Mouse (Mus musculus) heart, postnatal 25 days (tissue): ENCODE results near the gene Prdm4. TPM values are rescaled to one million over a fixed set of nuclear protein-coding genes. Genes with fewer than 3 reads are reported as not detected.

Experiments used
- DNase-seq: peaks from one replicate; pipeline ENCODE4 v3.0.0; 2022; ENCODE audit warnings: low spot score
- intact Hi-C: fragments of 180-260 bp; cut with DNase I; formaldehyde crosslinking; loops from one replicate; pipeline ENCODE4 v1.15.1; 2025
- total RNA-seq, 2 experiments: library from RNA; stranded (reverse); gene quantifications; 2 replicates each; pipeline ENCODE4 v1.2.3; 2021

Gene Prdm4
- total RNA-seq, 2 experiments from 2014 or later = 10.6 to 13.8 TPM

DNA sequence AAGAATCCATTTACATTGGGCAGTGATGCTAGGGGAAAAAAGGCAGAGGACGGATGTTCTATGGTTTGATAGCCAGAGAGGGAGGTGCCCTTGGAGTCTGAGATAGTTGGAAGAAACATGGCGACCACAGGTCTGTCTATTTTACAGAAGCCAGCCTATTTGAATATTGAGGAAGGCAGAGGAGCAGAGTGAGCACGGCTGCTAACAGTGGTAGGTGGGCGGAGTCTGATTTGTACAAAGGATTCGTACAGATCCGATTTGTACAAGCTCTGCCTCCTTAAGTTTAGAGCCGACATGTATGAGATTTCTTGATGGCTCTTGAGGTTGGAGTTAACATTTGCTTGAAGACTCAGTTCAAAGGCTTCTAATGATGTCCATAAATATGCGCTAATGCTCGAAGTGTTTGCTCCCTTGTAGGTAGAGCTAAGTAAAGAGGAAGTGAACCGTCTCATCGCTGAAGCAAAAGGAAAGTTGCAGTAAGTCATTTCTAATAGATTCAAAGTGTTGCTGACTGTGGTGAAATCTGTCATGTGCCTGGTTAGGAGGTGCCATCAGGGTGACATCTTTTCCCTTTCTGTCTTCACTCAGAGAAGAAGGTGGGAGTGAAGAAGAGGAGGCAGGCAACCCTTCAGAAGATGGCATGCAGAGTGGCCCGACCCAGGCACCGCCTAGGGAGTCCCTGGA is 42.9 kb downstream of the Prdm4 start:
- DNase-seq = no peak
- intact Hi-C loops = loop anchor here (2.0 to 5.0 kb wide), 2 partner anchors 43 to 81 kb away; partner anchors contain the start of gene Prdm4

DNA sequence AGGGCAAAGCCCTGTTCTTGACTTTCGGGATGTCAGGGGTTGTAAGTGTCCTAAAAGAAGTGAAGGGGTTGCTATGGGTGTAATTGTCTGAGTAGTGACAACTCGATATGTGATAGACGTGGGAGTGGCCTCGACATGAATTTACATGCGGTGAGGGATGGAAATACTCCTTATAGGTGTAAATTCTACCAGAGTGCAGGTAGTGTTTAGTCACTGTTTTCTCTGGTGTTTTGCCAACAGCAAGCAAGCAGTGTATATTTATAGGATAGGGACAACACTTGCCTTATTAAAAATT is 44.5 kb downstream of the Prdm4 start:
- no peak for DNase-seq
- intact Hi-C loops = loop anchor here (2.0 to 5.0 kb wide), 2 partner anchors 45 to 82 kb away; partner anchors contain the start of gene Prdm4

DNA sequence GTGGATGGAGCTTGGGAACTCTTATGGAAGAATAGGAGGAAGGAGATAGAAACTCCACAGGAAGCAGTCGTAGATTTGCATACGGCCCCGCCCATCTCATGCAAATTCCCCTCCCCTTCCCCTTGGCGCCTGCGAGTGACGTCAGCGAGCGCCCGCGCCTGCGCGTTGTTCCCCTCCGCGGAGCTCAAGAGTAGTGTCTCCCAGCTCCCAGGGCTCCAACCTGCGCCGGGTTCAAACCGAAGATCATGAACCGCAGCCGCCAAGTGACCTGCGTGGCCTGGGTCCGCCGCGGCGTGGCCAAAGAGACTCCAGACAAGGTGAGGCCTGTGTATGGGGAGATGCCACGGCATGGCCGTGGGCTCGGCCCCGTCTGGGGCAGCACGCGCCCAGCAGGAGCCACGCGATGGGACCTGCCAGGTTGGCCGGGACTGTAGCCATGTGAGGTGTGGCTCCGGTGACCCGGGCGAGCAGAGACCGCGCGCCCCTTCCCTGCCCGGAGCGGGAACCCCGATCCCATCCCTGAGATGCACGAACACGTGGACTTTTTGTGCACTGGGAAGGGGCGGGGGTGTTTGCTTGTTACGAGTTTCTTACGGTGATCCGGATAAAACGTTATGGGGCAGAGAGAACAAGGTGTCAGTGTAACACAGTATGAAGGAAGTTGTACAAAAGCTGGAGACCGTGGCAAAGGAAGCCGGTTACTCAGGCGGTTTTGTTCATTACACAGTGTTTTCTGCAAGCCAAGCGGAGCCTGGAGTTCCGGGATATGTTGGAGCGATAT is 45.1 kb downstream of the Prdm4 start:
- intact Hi-C loops = loop anchor here (2.0 to 5.0 kb wide), 2 partner anchors 45 to 83 kb away; partner anchors contain the start of gene Prdm4
- DNase-seq = peak; percentile 75

DNA sequence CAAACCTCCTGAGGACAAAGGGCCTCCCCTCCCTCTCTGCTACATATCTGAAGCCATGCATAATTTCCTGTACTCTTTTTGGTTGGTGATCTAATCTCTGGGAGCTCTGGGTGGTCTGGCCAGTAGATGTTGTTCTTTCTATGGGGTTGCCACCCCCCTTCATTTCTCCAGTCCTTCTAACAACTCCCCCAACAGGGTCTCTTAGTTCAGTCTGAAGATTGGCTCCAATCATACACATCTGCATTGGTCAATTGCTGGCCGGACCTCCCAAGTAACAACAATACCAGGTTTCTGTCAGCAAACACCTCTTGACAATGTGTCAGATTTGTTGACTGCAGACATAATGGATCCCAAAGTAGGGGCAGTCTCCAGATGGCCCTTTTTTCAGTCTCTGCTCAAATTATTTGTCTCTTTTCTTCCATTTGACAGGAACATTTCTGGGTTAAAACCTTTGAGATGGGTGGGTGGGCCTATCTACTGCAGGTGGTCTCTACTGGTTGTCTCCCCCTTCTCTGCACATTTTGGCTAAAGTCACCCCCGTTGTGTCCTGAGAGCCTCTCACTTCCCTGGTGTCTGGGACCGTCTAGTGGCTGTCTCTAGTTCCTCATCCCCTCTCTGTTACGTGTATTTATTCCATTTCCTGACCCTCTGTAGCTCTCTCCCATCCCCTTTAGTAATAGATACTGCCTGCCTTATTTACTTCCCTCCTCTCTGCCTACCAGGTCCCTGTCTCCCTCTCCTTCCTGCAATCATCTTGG is 70.7 kb downstream of the Prdm4 start:
- no peak for DNase-seq
- intact Hi-C loops = no loop called here

Other genes starting within 250 kb of the Prdm4 start
- gene Pwp1, start 87.6 kb downstream of the Prdm4 start, total RNA-seq = 10 to 100 TPM; 14.5 to 16.1 TPM
- not detected for gene Ascl4, start 10.5 kb upstream of the Prdm4 start, total RNA-seq
- gene Rtcb, start 40.7 kb upstream of the Prdm4 start, total RNA-seq = 10 to 100 TPM; 73.0 to 75.2 TPM
- gene Bpifc, start 94.8 kb upstream of the Prdm4 start, total RNA-seq = not detected
- gene Fbxo7, start 104.8 kb upstream of the Prdm4 start, total RNA-seq = 10 to 100 TPM; 12.3 to 15.4 TPM